Mouse (Mus musculus) ES-Bruce4 (cell line): ENCODE data around the gene Usp40.

Source experiments
- CTCF ChIP-seq: IDR thresholded peaks from one replicate; pipeline ENCODE4 v1.8.1; 2011; ENCODE audit warnings: low read depth, low read length
- POLR2A ChIP-seq: IDR thresholded peaks from one replicate; pipeline ENCODE4 v1.8.1; 2011; ENCODE audit warnings: low read length; ENCODE audit not compliant: insufficient read depth

DNA sequence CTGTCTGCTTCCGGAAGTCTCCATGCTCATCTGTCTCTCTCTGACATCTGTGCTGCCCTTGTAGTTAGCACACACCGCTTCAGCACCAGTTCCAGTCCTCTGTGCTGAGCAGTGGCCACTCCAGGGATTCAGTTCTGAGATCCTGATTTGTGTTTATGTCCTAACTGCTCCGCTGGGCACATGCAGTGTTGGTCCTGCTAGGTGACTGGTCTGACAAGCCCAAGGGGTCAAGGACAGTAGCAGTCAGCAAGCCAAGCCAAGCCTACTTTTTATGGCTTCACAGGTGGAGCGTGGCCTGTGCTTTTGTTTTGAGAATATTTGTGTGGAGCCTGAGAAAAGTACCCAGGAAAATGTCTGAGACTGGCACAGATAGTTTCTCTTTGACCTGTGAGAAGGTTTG is 83.5 kb downstream of the Usp40 start:
- TF ChIP-seq CTCF (no peak), POLR2A (no peak)
